ENCODE assay signal across 16 mouse cellular contexts in genomic region chr5:125104841-125105240, GRCm38 (mm10).
DNase-seq lines count a peak whose midpoint lies in the region; ATAC-seq and TF ChIP-seq lines count a peak whose summit lies in the region.
"Had no signal": no experiment of that assay in that cellular context is flagged by ENCODE, and none has a peak within 500 bp of the region (broad histone marks: within the 10 kb centered on the region; RNA-seq: fewer than 3 reads in every experiment).

No protein-coding gene starts in this region.

- ATAC-seq in forebrain, embryonic 13.5 days = no peak
- no peak for ATAC-seq in forebrain, embryonic 11.5 days (replicated peaks; ENCODE audit: low FRiP score)
- ATAC-seq in hindbrain, embryonic 15.5 days (ENCODE audit: low FRiP score, low read depth) = no peak
- ATAC-seq in hindbrain, embryonic 12.5 days (ENCODE audit: low FRiP score) = no peak
- no peak for ATAC-seq in lung, postnatal 0 days
- ATAC-seq: intestine, postnatal 0 days; liver, embryonic 12.5 days had no signal

- H3K4me3 ChIP-seq in forebrain, embryonic 13.5 days = no peak overlapping the region
- H3K4me3 ChIP-seq in forebrain, embryonic 11.5 days (ENCODE audit: low read depth, low read length) = no peak overlapping the region
- H3K4me3 ChIP-seq in hindbrain, embryonic 15.5 days = no peak overlapping the region
- no peak overlapping the region for H3K4me3 ChIP-seq in hindbrain, embryonic 12.5 days
- H3K4me3 ChIP-seq in lung, postnatal 0 days (ENCODE audit: low read depth, low read length) = no peak overlapping the region
- H3K4me3 ChIP-seq: liver, embryonic 12.5 days; myocyte had no signal

- no peak for DNase-seq in forebrain, embryonic 11.5 days (ENCODE audit: low spot score)
- DNase-seq in thymus, postnatal 10 days (ENCODE audit: low spot score in 2 of 2) = peak; percentile 23 to 26
- DNase-seq in thymus, postnatal 0 days (ENCODE audit: low spot score) = no peak
- DNase-seq in thymus, postnatal 4 days = peak; percentile 64
- DNase-seq in lung, postnatal 0 days (ENCODE audit: low spot score) = no peak
- DNase-seq: cerebellum, adult 9-11 months; layer of hippocampus, postnatal 36 days; lung, embryonic 14.5 days had no signal

- TF ChIP-seq CTCF in lung, postnatal 0 days (IDR thresholded peaks at IDR 0.05) = no peak

- H3K36me3 ChIP-seq in forebrain, embryonic 13.5 days (ENCODE audit: poor library complexity, severe bottlenecking) = peaks cover 80% of the 10 kb centered on the region
- H3K36me3 ChIP-seq in forebrain, embryonic 11.5 days (ENCODE audit: control insufficient read depth, insufficient read depth, low read length) = peaks cover 12% of the 10 kb centered on the region
- H3K36me3 ChIP-seq in hindbrain, embryonic 15.5 days = peaks cover 29% of the 10 kb centered on the region
- H3K36me3 ChIP-seq in hindbrain, embryonic 12.5 days = peaks cover 50% of the 10 kb centered on the region
- H3K36me3 ChIP-seq in lung, postnatal 0 days (ENCODE audit: insufficient read depth, low read length) = peaks cover 25% of the 10 kb centered on the region; the same call in 1 of the 2 replicates

- peak overlapping the region; percentile 19; the same call in 1 of the 2 replicates for H3K27ac ChIP-seq in forebrain, embryonic 13.5 days
- no peak overlapping the region for H3K27ac ChIP-seq in forebrain, embryonic 11.5 days (ENCODE audit: low read depth, low read length)
- H3K27ac ChIP-seq in hindbrain, embryonic 15.5 days (replicated peaks) = 0 out of 2 replicates have a peak overlapping the region, but pooled peaks have one; percentile 19
- no peak overlapping the region for H3K27ac ChIP-seq in hindbrain, embryonic 12.5 days
- H3K27ac ChIP-seq in lung, postnatal 0 days (ENCODE audit: low read length) = no peak overlapping the region
- H3K27ac ChIP-seq: liver, embryonic 12.5 days; stomach, postnatal 0 days had no signal

- WGBS in forebrain, embryonic 13.5 days = 63% methylated on average over 6 of the region's 6 CpGs
- WGBS in forebrain, embryonic 11.5 days = 61% methylated on average over 6 of the region's 6 CpGs
- 79% methylated on average over 6 of the region's 6 CpGs for WGBS in hindbrain, embryonic 15.5 days
- WGBS in hindbrain, embryonic 12.5 days = 46% methylated on average over 6 of the region's 6 CpGs
- WGBS in lung, postnatal 0 days = 64% methylated on average over 6 of the region's 6 CpGs

- no peak overlapping the region for H3K4me2 ChIP-seq in forebrain, embryonic 13.5 days
- H3K4me2 ChIP-seq in forebrain, embryonic 11.5 days (ENCODE audit: low read depth, low read length, severe bottlenecking) = no peak overlapping the region
- no peak overlapping the region for H3K4me2 ChIP-seq in hindbrain, embryonic 15.5 days
- no peak overlapping the region for H3K4me2 ChIP-seq in hindbrain, embryonic 12.5 days (replicated peaks)
- H3K4me2 ChIP-seq in lung, postnatal 0 days (replicated peaks; ENCODE audit: low read depth, low read length) = no peak overlapping the region
- H3K4me2 ChIP-seq: liver, embryonic 12.5 days; lung, embryonic 14.5 days had no signal

- H3K9me3 ChIP-seq in forebrain, embryonic 13.5 days (replicated peaks) = no peaks in the 10 kb centered on the region
- no peaks in the 10 kb centered on the region for H3K9me3 ChIP-seq in forebrain, embryonic 11.5 days (ENCODE audit: control insufficient read depth, low read length)
- no peaks in the 10 kb centered on the region for H3K9me3 ChIP-seq in hindbrain, embryonic 15.5 days
- no peaks in the 10 kb centered on the region for H3K9me3 ChIP-seq in hindbrain, embryonic 12.5 days (replicated peaks)
- no peaks in the 10 kb centered on the region for H3K9me3 ChIP-seq in lung, postnatal 0 days (ENCODE audit: low read length)
- H3K9me3 ChIP-seq: liver, embryonic 12.5 days had no signal

- TF ChIP-seq EP300 in lung, postnatal 0 days (IDR thresholded peaks at IDR 0.05) = no peak

- peaks cover 41% of the 10 kb centered on the region for H3K4me1 ChIP-seq in forebrain, embryonic 13.5 days
- peaks cover 12% of the 10 kb centered on the region; the same call in 1 of the 2 replicates for H3K4me1 ChIP-seq in forebrain, embryonic 11.5 days (replicated peaks; ENCODE audit: control insufficient read depth, insufficient read depth, low read length)
- peaks cover 33% of the 10 kb centered on the region for H3K4me1 ChIP-seq in hindbrain, embryonic 15.5 days (replicated peaks)
- H3K4me1 ChIP-seq in hindbrain, embryonic 12.5 days = peaks cover 36% of the 10 kb centered on the region
- no peaks in the 10 kb centered on the region for H3K4me1 ChIP-seq in lung, postnatal 0 days (ENCODE audit: insufficient read depth, low read depth, low read length)

- no peaks in the 10 kb centered on the region for H3K27me3 ChIP-seq in forebrain, embryonic 13.5 days
- no peaks in the 10 kb centered on the region for H3K27me3 ChIP-seq in forebrain, embryonic 11.5 days (ENCODE audit: control insufficient read depth, insufficient read depth, low read length)
- H3K27me3 ChIP-seq in hindbrain, embryonic 15.5 days = no peaks in the 10 kb centered on the region
- no peaks in the 10 kb centered on the region for H3K27me3 ChIP-seq in hindbrain, embryonic 12.5 days
- H3K27me3 ChIP-seq in lung, postnatal 0 days (replicated peaks; ENCODE audit: insufficient read depth, low read length) = no peaks in the 10 kb centered on the region
- H3K27me3 ChIP-seq: CH12.LX; liver, embryonic 12.5 days had no signal

- H3K9ac ChIP-seq in forebrain, embryonic 13.5 days = peak overlapping the region; percentile 37; the same call in 1 of the 2 replicates
- no peak overlapping the region; the same call in 1 of the 2 replicates for H3K9ac ChIP-seq in forebrain, embryonic 11.5 days (ENCODE audit: low read length)
- H3K9ac ChIP-seq in hindbrain, embryonic 15.5 days = no peak overlapping the region
- H3K9ac ChIP-seq in hindbrain, embryonic 12.5 days = no peak overlapping the region
- no peak overlapping the region for H3K9ac ChIP-seq in lung, postnatal 0 days (replicated peaks; ENCODE audit: low read depth)
- H3K9ac ChIP-seq: liver, embryonic 12.5 days; lung, embryonic 14.5 days had no signal

Comparison
In these comparisons a context has a peak if more than half of its experiments do, and no peak if none do; other contexts are left out.
1. H3K27ac ChIP-seq: peak in forebrain, embryonic 13.5 days (single experiment) and hindbrain, embryonic 15.5 days (single experiment); none in forebrain, embryonic 11.5 days (single experiment), hindbrain, embryonic 12.5 days (single experiment) and lung, postnatal 0 days (single experiment).
2. DNase-seq: peak in thymus, postnatal 10 days (2 of 2) and thymus, postnatal 4 days (single experiment); none in forebrain, embryonic 11.5 days (single experiment), thymus, postnatal 0 days (single experiment) and lung, postnatal 0 days (single experiment).